Mouse (Mus musculus) lung, embryonic 16.5 days (tissue): ENCODE data around the gene Sgpl1. TPM values are rescaled to one million over a fixed set of nuclear protein-coding genes. Genes with fewer than 3 reads are reported as not detected.
A peak's percentile ranks its signal among the peaks of the same experiment; 100 is the strongest.
"Not testable (repeated sequence)": the region's sequence is repeated elsewhere in the genome, so short reads cannot be mapped to it uniquely, and the experiment has no call there.

Experiments used
- ATAC-seq: fragments of 200-750 bp; cut with Nextera tagmentation; 2 replicates; pipeline ENCODE4 v1.8.0; 2017; ENCODE audit warnings: low read depth, mild to moderate bottlenecking, moderate library complexity
- H3K27ac ChIP-seq: fragments of 300-500 bp; sonication (generic); 2 replicates; pipeline ENCODE4 v1.5.1; 2014; ENCODE audit warnings: mild to moderate bottlenecking, control low read depth, low read length
- H3K27me3 ChIP-seq: fragments of 300-500 bp; sonication (generic); 2 replicates; pipeline ENCODE4 v1.6.1; 2014; ENCODE audit warnings: low read depth, low read length, mixed read lengths; ENCODE audit not compliant: control insufficient read depth, insufficient read depth
- H3K36me3 ChIP-seq: fragments of 300-500 bp; sonication (generic); 2 replicates; pipeline ENCODE4 v1.6.1; 2014; ENCODE audit warnings: low read length; ENCODE audit not compliant: control insufficient read depth, insufficient read depth
- H3K4me1 ChIP-seq: fragments of 300-500 bp; sonication (generic); replicated peaks from 2 replicates; pipeline ENCODE4 v1.6.1; 2014; ENCODE audit warnings: low read length, mixed read lengths; ENCODE audit not compliant: control insufficient read depth, insufficient read depth
- H3K4me2 ChIP-seq: fragments of 300-500 bp; sonication (generic); 2 replicates; pipeline ENCODE4 v1.6.1; 2014; ENCODE audit warnings: low read depth, low read length, control low read depth
- H3K4me3 ChIP-seq: fragments of 300-500 bp; sonication (generic); 2 replicates; pipeline ENCODE4 v1.5.1; 2014; ENCODE audit warnings: mild to moderate bottlenecking, low read length, control low read depth
- H3K9ac ChIP-seq: fragments of 300-500 bp; sonication (generic); 2 replicates; pipeline ENCODE4 v1.6.1; 2014; ENCODE audit warnings: low read length, control low read depth
- H3K9me3 ChIP-seq: fragments of 300-500 bp; sonication (generic); 2 replicates; pipeline ENCODE4 v1.6.1; 2016; ENCODE audit warnings: low read length; ENCODE audit not compliant: control insufficient read depth
- WGBS: fragments of 180-500 bp; shearing (Covaris S2); extraction: QIAGEN DNeasy Blood & Tissue Kit; methylation state at CpG from one replicate; pipeline ENCODE4 v1.1.7; 2014; 5-methylcytosine and 5-hydroxymethylcytosine counted together
- polyA plus RNA-seq: library from polyadenylated mRNA; unstranded; fragments of >200 nt; fragmentation: Nextera tagmentation; extraction: Ambion mirVana; gene quantifications from 2 replicates; pipeline ENCODE4 v1.2.1, GENCODE M21; 2015

The Sgpl1 gene
- polyA plus RNA-seq, 1 experiment from 2014 or later = 56.4 TPM

GRCm38 (mm10) chr10:61121732-61122131, 25.8 kb downstream of the Sgpl1 start:
- not testable (repeated sequence) for H3K4me3 ChIP-seq, H3K9ac ChIP-seq, H3K4me2 ChIP-seq, H3K36me3 ChIP-seq, H3K9me3 ChIP-seq, ATAC-seq, H3K27me3 ChIP-seq, H3K27ac ChIP-seq, H3K4me1 ChIP-seq
- WGBS = 91% methylated on average over 4 of the region's 4 CpGs

GRCm38 (mm10) chr10:61114246-61114720, 33.2 kb downstream of the Sgpl1 start:
- ATAC-seq = no peak
- H3K27ac ChIP-seq = no peak overlapping the region
- peaks cover 16% of the 10 kb centered on the region for H3K36me3 ChIP-seq
- H3K9me3 ChIP-seq = no peaks in the 10 kb centered on the region
- H3K27me3 ChIP-seq = no peaks in the 10 kb centered on the region
- H3K4me1 ChIP-seq = no peaks in the 10 kb centered on the region
- WGBS = 92% methylated on average over 2 of the region's 2 CpGs
- H3K4me3 ChIP-seq = no peak overlapping the region
- no peak overlapping the region for H3K9ac ChIP-seq
- no peak overlapping the region for H3K4me2 ChIP-seq

- H3K27me3 ChIP-seq = no peaks in the 10 kb centered on the region
- ATAC-seq = no peak
- peaks cover 61% of the 10 kb centered on the region for H3K36me3 ChIP-seq
- no peaks in the 10 kb centered on the region for H3K4me1 ChIP-seq
- no peak overlapping the region for H3K4me3 ChIP-seq
- H3K9ac ChIP-seq = no peak overlapping the region
- no peak overlapping the region for H3K27ac ChIP-seq
- H3K9me3 ChIP-seq = no peaks in the 10 kb centered on the region
- H3K4me2 ChIP-seq = no peak overlapping the region
- WGBS = 85% methylated on average over 3 of the region's 3 CpGs
Observed at GRCm38 (mm10) chr10:61103564-61104114, 43.9 kb downstream of the Sgpl1 start.

GRCm38 (mm10) chr10:61091866-61092265, 55.6 kb downstream of the Sgpl1 start:
- no peaks in the 10 kb centered on the region for H3K27me3 ChIP-seq
- no peak overlapping the region for H3K27ac ChIP-seq
- no peak for ATAC-seq
- 49% methylated on average over 6 of the region's 6 CpGs for WGBS
- peaks cover 2% of the 10 kb centered on the region; the same call in 1 of the 2 replicates for H3K36me3 ChIP-seq
- H3K4me1 ChIP-seq = peaks cover 6% of the 10 kb centered on the region; the same call in 1 of the 2 replicates
- H3K9me3 ChIP-seq = no peaks in the 10 kb centered on the region
- no peak overlapping the region for H3K9ac ChIP-seq
- H3K4me2 ChIP-seq = no peak overlapping the region
- H3K4me3 ChIP-seq = no peak overlapping the region

GRCm38 (mm10) chr10:61089170-61090142, 58.0 kb downstream of the Sgpl1 start, which contains the start of gene Pcbd1:
Gene Pcbd1, plus strand, starts transcription at chr10:61089331.
- ATAC-seq = peak; percentile 83
- Histone ChIP-seq H3K36me3 (peaks cover 2% of the 10 kb centered on the region; the same call in 1 of the 2 replicates), H3K9me3 (no peaks in the 10 kb centered on the region), H3K4me2 (peak within 1 kb of the TSS; percentile 73), H3K4me1 (peaks cover 6% of the 10 kb centered on the region; the same call in 1 of the 2 replicates), H3K4me3 (peak within 1 kb of the TSS; percentile 53), H3K9ac (peak within 1 kb of the TSS; percentile 77), H3K27me3 (no peaks in the 10 kb centered on the region), H3K27ac (peak within 1 kb of the TSS; percentile 58)
- 9% methylated on average over 33 of the region's 33 CpGs for WGBS

- no peak overlapping the region for H3K4me3 ChIP-seq
- peaks cover 6% of the 10 kb centered on the region; the same call in 1 of the 2 replicates for H3K4me1 ChIP-seq
- no peak overlapping the region for H3K4me2 ChIP-seq
- H3K27ac ChIP-seq = no peak overlapping the region
- WGBS = 67% methylated on average over 3 of the region's 3 CpGs
- no peak for ATAC-seq
- no peaks in the 10 kb centered on the region for H3K9me3 ChIP-seq
- no peaks in the 10 kb centered on the region; the same call in 1 of the 2 replicates for H3K36me3 ChIP-seq
- no peak overlapping the region for H3K9ac ChIP-seq
- no peaks in the 10 kb centered on the region for H3K27me3 ChIP-seq
Observed at GRCm38 (mm10) chr10:61088468-61088867, 59.0 kb downstream of the Sgpl1 start.

GRCm38 (mm10) chr10:61086502-61086901, 61.0 kb downstream of the Sgpl1 start:
- 36% methylated on average over 3 of the region's 3 CpGs for WGBS
- Histone ChIP-seq H3K4me1 (peaks cover 6% of the 10 kb centered on the region; the same call in 1 of the 2 replicates), H3K9me3 (no peaks in the 10 kb centered on the region), H3K27ac (no peak overlapping the region), H3K9ac (no peak overlapping the region), H3K4me2 (no peak overlapping the region), H3K27me3 (no peaks in the 10 kb centered on the region), H3K4me3 (no peak overlapping the region), H3K36me3 (no peaks in the 10 kb centered on the region)
- ATAC-seq = no peak

- no peaks in the 10 kb centered on the region for H3K9me3 ChIP-seq
- no peak overlapping the region for H3K4me2 ChIP-seq
- no peaks in the 10 kb centered on the region for H3K36me3 ChIP-seq
- H3K27ac ChIP-seq = no peak overlapping the region
- H3K4me1 ChIP-seq = peaks cover 6% of the 10 kb centered on the region; the same call in 1 of the 2 replicates
- no peak overlapping the region for H3K4me3 ChIP-seq
- no peaks in the 10 kb centered on the region for H3K27me3 ChIP-seq
- H3K9ac ChIP-seq = no peak overlapping the region
- no peak for ATAC-seq
- WGBS = 87% methylated on average over 2 of the region's 2 CpGs
Observed at GRCm38 (mm10) chr10:61085364-61085763, 62.1 kb downstream of the Sgpl1 start.

- Histone ChIP-seq H3K9ac (no peak overlapping the region), H3K27me3 (no peaks in the 10 kb centered on the region), H3K4me3 (no peak overlapping the region), H3K9me3 (no peaks in the 10 kb centered on the region), H3K27ac (no peak overlapping the region), H3K4me1 (no peaks in the 10 kb centered on the region; the same call in 1 of the 2 replicates), H3K4me2 (no peak overlapping the region), H3K36me3 (no peaks in the 10 kb centered on the region)
- 0 out of 2 replicates have a peak, but pooled peaks have one; percentile 21 for ATAC-seq
- 64% methylated on average over 11 of the region's 11 CpGs for WGBS
Observed at GRCm38 (mm10) chr10:61080931-61081255, 66.6 kb downstream of the Sgpl1 start.
